8 mouse cellular contexts compared by ENCODE assay signal in the genomic region with DNA sequence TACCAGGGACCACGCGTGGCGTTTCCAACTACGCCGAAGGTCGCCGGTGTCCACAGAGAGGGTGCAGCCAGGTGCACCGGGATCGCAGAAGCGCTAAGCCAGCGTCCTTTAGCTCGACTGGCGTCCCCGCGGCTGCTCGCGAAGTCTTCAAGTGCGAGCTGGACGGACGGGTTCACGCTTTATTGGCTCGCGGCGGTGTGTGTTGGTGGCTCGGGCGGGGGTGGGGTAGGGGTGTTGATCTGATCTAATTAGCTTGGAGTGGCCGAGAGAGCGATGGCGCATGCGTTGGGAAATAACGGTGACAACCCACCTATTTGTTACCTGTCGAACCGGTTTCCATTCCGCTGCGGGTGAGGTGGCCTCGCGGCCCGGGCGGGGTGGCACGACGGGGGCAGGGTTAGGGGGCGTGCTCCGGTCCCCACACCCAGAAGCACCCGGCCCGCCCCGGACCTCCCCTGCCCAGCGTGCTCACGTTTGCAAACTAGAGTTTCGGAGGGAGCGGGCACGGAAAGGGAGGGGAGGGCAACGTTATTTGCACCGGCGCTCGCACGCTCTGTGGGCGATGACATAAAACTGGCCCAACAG. TPM values are rescaled to one million over a fixed set of nuclear protein-coding genes. Genes with fewer than 3 reads are reported as not detected.
DNase-seq lines count a peak whose midpoint lies in the region; ATAC-seq and TF ChIP-seq lines count a peak whose summit lies in the region.

TSS of gene Ovol1 (minus strand) at position 190 of the 585 bp plus-strand sequence.

- H3K27me3 ChIP-seq in hindbrain, embryonic 16.5 days (replicated peaks; ENCODE audit: control insufficient read depth, insufficient read depth, low read length): peaks cover 67% of the 10 kb centered on the region
- H3K27me3 ChIP-seq in liver, embryonic 11.5 days (replicated peaks; ENCODE audit: control insufficient read depth, insufficient read depth, low read length): peaks cover 93% of the 10 kb centered on the region
- H3K27me3 ChIP-seq in neural tube, embryonic 11.5 days (ENCODE audit: control insufficient read depth, insufficient read depth, low read length): peaks cover 68% of the 10 kb centered on the region

- DNase-seq in cerebellum, postnatal 14 days: peak; percentile 16 to 19
- DNase-seq in cerebellum, adult 11-12 months: no peak
- peak; percentile 7 for DNase-seq in brain, embryonic 14.5 days (ENCODE audit: low read depth)
- no peak for DNase-seq in liver, embryonic 11.5 days (ENCODE audit: low spot score)
- no peak for DNase-seq in neural tube, embryonic 11.5 days (ENCODE audit: low spot score)
- no peak for DNase-seq in adrenal gland, postnatal 25 days
- no peak for DNase-seq in gastrocnemius, adult 8-10 months (ENCODE audit: low spot score in 2 of 2)

- no peak for TF ChIP-seq POLR2A in brain, embryonic 14.5 days (IDR thresholded peaks at IDR 0.05; ENCODE audit: borderline replicate concordance, extremely low read depth, insufficient read depth, insufficient read length, poor library complexity, severe bottlenecking)

- peaks cover 15% of the 10 kb centered on the region for H3K4me1 ChIP-seq in hindbrain, embryonic 16.5 days (ENCODE audit: control insufficient read depth, insufficient read depth, low read depth, low read length)
- H3K4me1 ChIP-seq in liver, embryonic 11.5 days (replicated peaks; ENCODE audit: control insufficient read depth, insufficient read depth, low read length): peaks cover 14% of the 10 kb centered on the region
- H3K4me1 ChIP-seq in neural tube, embryonic 11.5 days (ENCODE audit: control insufficient read depth, insufficient read depth, low read length): peaks cover 10% of the 10 kb centered on the region

- WGBS in hindbrain, embryonic 16.5 days: 1% methylated on average over 57 of the region's 57 CpGs
- WGBS in liver, embryonic 11.5 days: 1% methylated on average over 57 of the region's 57 CpGs
- WGBS in neural tube, embryonic 11.5 days: under 1% methylated on average over 57 of the region's 57 CpGs

- H3K9ac ChIP-seq in hindbrain, embryonic 16.5 days (ENCODE audit: low read depth, low read length): peak within 1 kb of the TSS; percentile 24
- H3K9ac ChIP-seq in liver, embryonic 11.5 days (ENCODE audit: low read depth, low read length): no peak within 1 kb of the TSS
- H3K9ac ChIP-seq in neural tube, embryonic 11.5 days (ENCODE audit: low read length): no peak within 1 kb of the TSS

- H3K4me3 ChIP-seq in hindbrain, embryonic 16.5 days (ENCODE audit: low read length): peak within 1 kb of the TSS; percentile 40
- H3K4me3 ChIP-seq in liver, embryonic 11.5 days (ENCODE audit: low read depth, low read length): peak within 1 kb of the TSS; percentile 43
- peak within 1 kb of the TSS; percentile 23 for H3K4me3 ChIP-seq in neural tube, embryonic 11.5 days (ENCODE audit: low read depth, low read length)

- no peaks in the 10 kb centered on the region for H3K36me3 ChIP-seq in hindbrain, embryonic 16.5 days (ENCODE audit: control insufficient read depth, insufficient read depth, low read length)
- no peaks in the 10 kb centered on the region for H3K36me3 ChIP-seq in liver, embryonic 11.5 days (ENCODE audit: control insufficient read depth, insufficient read depth, low read length)
- no peaks in the 10 kb centered on the region for H3K36me3 ChIP-seq in neural tube, embryonic 11.5 days (ENCODE audit: control insufficient read depth, insufficient read depth, low read length)

- H3K9me3 ChIP-seq in hindbrain, embryonic 16.5 days (ENCODE audit: control insufficient read depth, low read length): no peaks in the 10 kb centered on the region
- no peaks in the 10 kb centered on the region for H3K9me3 ChIP-seq in liver, embryonic 11.5 days (ENCODE audit: control insufficient read depth, low read length)
- no peaks in the 10 kb centered on the region for H3K9me3 ChIP-seq in neural tube, embryonic 11.5 days (ENCODE audit: control insufficient read depth, low read length)

- peak within 1 kb of the TSS; percentile 70 for H3K4me2 ChIP-seq in hindbrain, embryonic 16.5 days (ENCODE audit: low read length)
- H3K4me2 ChIP-seq in liver, embryonic 11.5 days: peak within 1 kb of the TSS; percentile 71
- peak within 1 kb of the TSS; percentile 49 for H3K4me2 ChIP-seq in neural tube, embryonic 11.5 days (ENCODE audit: low read depth)

- no peak within 1 kb of the TSS for H3K27ac ChIP-seq in hindbrain, embryonic 16.5 days (ENCODE audit: low read depth, low read length)
- H3K27ac ChIP-seq in liver, embryonic 11.5 days (ENCODE audit: low read depth, low read length): no peak within 1 kb of the TSS
- no peak within 1 kb of the TSS for H3K27ac ChIP-seq in neural tube, embryonic 11.5 days (ENCODE audit: low read depth, low read length)

- no peak for TF ChIP-seq CTCF in brain, embryonic 14.5 days (IDR thresholded peaks at IDR 0.05; ENCODE audit: borderline replicate concordance, extremely low read depth, insufficient read depth, insufficient read length)

- no peak for ATAC-seq in hindbrain, embryonic 16.5 days
- ATAC-seq in liver, embryonic 11.5 days (replicated peaks; ENCODE audit: low FRiP score): no peak
- no peak for ATAC-seq in neural tube, embryonic 11.5 days (ENCODE audit: insufficient read depth, low FRiP score, low TSS enrichment)

RNA-seq across cellular contexts. Expression of gene Ovol1, which starts in this region (rescaled TPM):
- 0.31 and 0.42 TPM in 2 replicates for polyA plus RNA-seq in brain, embryonic 14.5 days (2012; rRNA removed)
- 0.11 and 0.20 TPM in 2 replicates for polyA plus RNA-seq in hindbrain, embryonic 16.5 days (2015; fragmentation: Nextera tagmentation; extraction: Ambion mirVana)
- 0.22 TPM in 1 of 2 replicates, not detected in the other for polyA plus RNA-seq in liver, embryonic 11.5 days (2014; fragmentation: Nextera tagmentation; extraction: Ambion mirVana)
- polyA plus RNA-seq in neural tube, embryonic 11.5 days (2014; fragmentation: Nextera tagmentation; extraction: Ambion mirVana): 0.24 and 0.32 TPM in 2 replicates
- total RNA-seq in adrenal gland, postnatal 25 days (2021): not detected in 2 replicates
- not detected for total RNA-seq in gastrocnemius, adult 8-10 months (2022)

Comparison
In these comparisons a context has a peak if more than half of its experiments do, and no peak if none do; other contexts are left out.
1. DNase-seq: peak in cerebellum, postnatal 14 days (2 of 2); none in cerebellum, adult 11-12 months (single experiment), liver, embryonic 11.5 days (single experiment), neural tube, embryonic 11.5 days (single experiment), adrenal gland, postnatal 25 days (single experiment) and gastrocnemius, adult 8-10 months (0 of 2).
2. Peak in DNase-seq in brain, embryonic 14.5 days; RNA of the gene not detected or under 1 TPM.
3. Peak in every context shown above with its lines, with median percentiles within 50 percentile points of each other: H3K4me2 ChIP-seq and H3K4me3 ChIP-seq.